Mouse (Mus musculus) natural killer cell, adult 2 months (primary cell): ENCODE measurements around the gene Vipr2.

Source experiments
- DNase-seq, 2 experiments: peaks; one replicate each; pipeline ENCODE4 v3.0.0; 2022; ENCODE audit warnings: low spot score in 2 of 2

The Vipr2 gene

DNA sequence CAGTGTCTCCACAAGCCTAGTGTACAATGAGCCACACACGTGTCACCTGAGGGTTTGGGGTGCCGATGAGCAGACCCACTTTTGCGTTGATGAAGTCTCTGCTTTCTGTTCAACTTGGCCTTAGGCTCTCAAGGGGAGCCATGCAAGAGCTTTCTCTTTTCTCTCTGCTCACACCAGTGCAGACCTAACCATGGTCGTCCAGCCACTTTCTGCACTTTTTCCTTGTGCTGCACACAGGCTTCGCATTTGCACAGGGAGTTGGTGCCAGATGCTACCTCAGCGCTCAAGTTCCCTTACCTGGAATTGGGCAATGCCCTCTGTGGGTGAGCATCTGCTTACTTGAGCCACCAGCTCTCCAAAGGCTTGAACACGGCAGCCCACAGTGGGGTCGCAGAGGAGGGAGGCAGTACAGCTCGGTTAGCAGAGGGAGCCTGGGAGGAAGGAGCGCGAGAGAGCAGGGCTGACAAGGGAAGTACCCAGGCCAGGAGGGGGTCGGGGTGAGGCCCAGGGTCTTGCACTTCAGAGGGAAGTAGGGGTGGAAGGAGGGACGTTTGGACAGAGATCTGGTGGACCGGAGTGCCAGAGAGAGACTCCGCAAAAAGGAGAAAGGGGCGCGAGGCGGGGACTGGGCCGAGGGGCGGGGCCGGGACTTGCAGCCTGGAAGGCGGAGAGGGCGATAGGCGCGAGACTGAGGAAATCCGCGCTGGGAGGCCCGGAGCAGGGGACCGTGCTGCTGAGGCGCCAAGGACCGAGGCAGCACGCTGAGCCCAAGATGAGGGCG lies at the start of gene Vipr2:
Gene Vipr2, plus strand, starts transcription at position 653 of the 781 bp plus-strand sequence.
- no peak for DNase-seq

GRCm38 (mm10) chr12:116028095-116028494 lies 49.4 kb upstream of the Vipr2 start:
- DNase-seq, result no peak

DNA sequence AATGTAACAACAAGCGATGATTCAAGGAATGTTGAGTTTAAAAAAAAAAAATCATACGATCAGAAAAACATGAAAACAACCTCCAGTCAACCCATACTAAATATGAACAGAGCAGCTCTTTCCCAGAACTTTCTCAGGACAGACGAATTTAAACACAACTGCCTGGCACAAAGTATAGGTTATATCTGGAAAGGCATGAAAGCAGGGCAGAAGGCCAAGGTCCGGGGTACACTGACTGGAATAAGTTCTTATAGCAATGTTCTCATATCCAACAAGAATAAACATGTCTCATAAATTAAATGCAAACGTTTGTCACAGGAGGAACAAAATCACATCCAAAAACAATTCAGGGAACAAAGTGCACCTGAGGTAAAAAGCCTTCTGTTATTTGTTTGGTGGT lies 42.2 kb upstream of the Vipr2 start:
- DNase-seq, result no peak

DNA sequence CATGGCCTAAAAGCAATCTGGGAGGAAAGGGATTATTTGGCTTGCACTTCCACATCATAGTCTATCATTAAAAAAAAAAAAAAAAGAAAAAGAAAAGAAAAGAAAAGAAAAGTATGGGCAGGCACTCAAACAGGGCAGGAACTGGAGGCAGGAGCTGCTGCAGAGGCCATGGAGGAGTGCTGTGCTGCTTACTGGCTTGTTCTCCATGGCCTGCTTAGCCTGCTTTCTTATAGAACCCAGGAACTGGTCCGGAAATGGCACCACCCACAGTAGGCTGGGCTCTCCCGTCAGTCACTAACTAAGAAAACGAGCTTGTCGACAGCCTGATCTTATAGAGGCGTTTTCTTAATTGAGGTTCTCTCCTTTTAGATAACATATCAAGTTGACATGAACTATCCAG lies 32.7 kb upstream of the Vipr2 start:
- no peak for DNase-seq

GRCm38 (mm10) chr12:116047440-116048377 lies 29.8 kb upstream of the Vipr2 start, which contains the start of gene Zfp386:
Zfp386 (plus strand) TSS chr12:116047724.
- peak; percentile 94 for DNase-seq

GRCm38 (mm10) chr12:116048766-116049165 lies 28.8 kb upstream of the Vipr2 start:
- DNase-seq, result no peak

- DNase-seq, result no peak
Observed at GRCm38 (mm10) chr12:116049236-116049635, 28.3 kb upstream of the Vipr2 start.

DNA sequence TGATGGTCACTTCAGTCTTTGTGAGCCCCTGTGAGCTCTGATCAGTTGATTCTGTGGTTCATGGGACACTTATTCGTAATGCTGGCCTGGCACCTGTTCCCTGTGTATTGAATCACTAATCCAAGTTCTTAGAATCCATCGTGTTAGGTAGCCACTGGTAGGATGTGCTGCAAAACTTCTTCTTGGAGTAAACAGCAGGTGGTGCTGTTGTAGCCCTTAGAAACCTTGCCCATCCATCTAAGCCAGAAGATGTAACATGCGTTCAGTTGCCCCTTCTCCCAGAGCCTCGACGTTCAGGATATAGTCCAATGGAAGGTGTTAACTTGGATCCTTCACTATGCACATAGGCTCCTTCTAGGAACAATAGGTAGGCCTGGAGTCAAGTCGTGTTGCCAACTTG lies 27.8 kb upstream of the Vipr2 start:
- DNase-seq, result peak; percentile 9 to 39

DNA sequence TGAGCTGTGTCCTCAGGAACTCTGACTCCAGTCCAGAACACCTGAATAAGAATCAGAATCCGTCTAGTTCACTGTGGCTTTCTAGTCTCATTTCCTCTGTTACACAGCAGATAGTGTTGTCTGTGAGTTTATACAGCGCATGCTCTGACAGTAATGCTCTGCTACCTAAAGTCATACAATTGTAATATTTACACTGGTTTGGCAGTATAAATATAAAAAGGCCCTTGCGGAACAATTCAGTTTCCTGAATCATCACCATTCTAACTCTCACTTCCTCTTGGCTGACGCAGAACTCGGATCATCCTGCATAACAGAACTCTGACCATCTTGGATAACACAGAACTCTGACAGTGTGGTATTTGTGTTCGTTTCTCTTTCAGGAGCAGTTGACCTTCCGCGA lies 23.2 kb upstream of the Vipr2 start:
- peak in 1 of 2 experiments; percentile 29 for DNase-seq

DNA sequence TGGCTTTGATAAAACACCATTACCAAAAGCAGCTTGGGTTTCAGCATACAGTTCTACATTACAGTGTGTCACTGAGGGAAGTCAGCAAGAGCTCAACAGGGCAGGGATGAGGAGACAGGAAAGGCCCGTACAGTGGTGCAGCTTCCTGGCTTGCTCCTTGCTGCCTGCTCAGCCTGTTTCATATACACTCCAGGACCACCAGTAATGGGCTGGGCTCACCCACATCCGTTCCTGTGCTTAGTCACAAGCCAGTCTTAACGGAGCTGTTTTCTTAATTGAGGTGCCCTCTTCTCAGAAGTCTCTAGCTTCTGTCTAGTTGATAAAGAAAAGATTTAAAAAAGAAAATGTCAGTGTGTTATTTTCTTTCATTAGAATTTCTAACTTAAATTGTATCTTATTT lies 21.4 kb upstream of the Vipr2 start:
- DNase-seq, result no peak

- DNase-seq, result no peak
Observed at GRCm38 (mm10) chr12:116061561-116062193, 15.8 kb upstream of the Vipr2 start.

DNA sequence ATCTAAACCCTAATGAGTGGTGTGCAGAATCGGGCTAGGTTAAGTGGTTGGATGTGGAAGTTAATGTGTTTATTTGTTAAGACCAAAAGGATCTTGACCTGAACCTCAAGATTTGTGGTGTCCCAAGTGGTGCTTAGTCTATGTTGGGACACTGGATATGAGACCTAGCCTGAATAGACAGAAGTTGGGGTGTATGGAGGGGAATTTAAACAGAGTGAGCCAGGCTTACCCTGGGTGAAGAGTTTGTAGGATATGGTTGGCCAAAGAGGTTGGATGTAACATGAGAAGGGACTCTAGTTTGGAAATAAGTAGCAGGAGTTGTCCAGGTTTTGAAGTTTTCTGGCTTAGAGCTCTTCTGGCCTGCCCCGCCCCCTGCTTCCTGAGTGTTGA lies 15.3 kb upstream of the Vipr2 start:
- no peak for DNase-seq

GRCm38 (mm10) chr12:116063020-116063419 lies 14.5 kb upstream of the Vipr2 start:
- DNase-seq, result no peak

GRCm38 (mm10) chr12:116071023-116071422 lies 6.5 kb upstream of the Vipr2 start:
- DNase-seq, result no peak

DNA sequence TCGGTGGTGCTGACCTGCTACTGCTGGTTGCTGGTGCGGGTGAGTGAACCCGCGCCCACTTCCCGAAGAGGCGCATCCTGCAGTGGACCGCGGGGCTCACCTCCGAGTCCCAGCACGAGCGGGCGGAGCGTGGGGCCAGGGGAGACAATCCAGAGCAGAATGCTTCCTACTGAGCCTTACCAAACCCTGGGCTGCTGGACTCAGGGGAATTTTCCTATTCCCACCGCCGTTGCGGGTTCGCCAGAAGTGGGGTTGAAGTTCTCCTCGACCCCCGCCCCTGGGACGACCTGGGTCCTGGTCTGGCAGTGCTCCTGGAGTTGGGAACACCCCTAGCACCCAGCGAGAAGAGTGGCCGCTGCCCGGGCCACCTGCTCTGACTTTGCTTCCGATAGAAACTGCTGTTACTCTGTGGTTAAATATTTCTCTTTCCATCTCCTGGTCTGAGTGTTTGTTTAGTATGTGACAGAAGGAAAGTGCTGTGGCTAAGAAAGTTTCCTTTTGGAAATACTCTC lies 385 bp downstream of the Vipr2 start:
- no peak for DNase-seq

DNA sequence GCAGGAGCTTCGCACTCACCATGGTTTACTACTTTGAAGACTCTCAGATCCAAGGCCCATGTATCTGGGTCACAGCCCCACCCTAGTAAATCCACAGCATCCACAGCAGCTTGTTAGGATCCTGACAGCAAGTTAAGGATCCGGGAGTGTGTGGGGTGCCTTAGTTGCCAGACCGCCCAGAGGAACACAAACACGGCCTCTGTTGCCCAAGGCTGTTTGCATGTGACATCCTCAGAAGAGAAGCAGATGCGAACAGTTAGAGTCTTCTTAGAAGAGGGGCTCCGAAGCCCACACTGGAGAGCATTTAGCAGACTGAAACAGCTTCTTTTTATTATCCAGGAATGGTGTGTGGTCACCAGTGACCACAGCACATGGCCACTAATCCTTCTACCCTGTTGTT lies 5.6 kb downstream of the Vipr2 start:
- no peak for DNase-seq

- no peak for DNase-seq
Observed at GRCm38 (mm10) chr12:116084294-116084693, 6.8 kb downstream of the Vipr2 start.

GRCm38 (mm10) chr12:116086951-116087600 lies 9.6 kb downstream of the Vipr2 start:
- DNase-seq, result no peak

DNA sequence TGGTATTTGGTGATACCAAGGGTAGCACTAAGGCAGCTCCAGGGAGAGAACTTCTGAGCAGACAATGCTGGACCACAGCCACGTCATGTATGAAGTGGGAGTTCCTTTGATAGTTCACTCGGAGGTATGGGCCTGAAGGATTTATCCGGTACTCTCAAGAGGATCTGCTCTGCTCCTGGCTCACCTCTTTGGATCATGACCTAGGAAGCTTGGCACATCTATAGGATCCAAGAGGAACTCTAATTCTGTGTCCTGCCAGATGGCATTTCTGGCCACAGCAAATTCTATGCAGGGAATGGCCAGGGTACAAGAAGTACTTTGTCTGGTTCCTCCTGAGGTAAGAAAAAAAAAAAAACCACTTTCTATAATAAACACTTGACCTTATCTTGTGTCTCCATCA lies 12.3 kb downstream of the Vipr2 start:
- no peak for DNase-seq

DNA sequence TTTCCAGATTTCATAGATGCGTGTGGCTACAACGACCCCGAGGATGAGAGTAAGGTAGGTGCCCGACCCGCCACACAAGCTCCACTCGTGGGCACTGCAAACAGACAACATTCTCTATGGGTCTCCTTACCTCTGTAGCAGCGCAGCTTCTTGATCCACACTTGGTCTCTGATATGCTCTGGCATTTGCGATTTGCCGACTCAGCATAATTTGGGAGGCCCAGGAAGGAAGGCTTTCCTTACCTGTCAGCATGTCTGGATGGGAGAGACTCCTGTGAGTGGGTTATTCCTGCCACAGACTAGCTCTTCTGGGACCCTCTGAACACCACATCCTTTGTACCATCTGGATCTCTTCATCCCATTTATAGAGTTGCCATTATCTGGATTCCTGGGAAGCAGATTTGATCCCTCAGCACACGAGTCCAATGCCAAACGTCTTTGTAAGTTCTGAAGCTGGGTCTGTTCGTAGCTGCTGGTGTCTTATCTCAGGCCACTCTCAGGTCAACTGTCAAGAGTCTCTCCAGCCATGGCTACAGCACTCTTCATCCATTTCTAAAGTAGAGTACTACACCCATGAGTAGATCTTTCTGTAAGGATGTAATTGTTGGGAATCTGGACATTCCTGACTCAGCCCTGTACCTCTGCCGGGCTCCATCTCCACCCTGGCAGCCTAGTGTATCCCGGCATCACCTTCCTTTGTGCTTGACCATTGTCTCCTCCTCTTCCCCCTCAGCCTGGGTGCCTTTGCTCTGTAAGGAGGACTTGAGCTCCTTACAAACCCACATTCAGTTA lies 17.4 kb downstream of the Vipr2 start:
- no peak for DNase-seq
